Mouse (Mus musculus) urinary bladder, postnatal 25 days (tissue): Measurements from ENCODE around the gene Htra3.

ENCODE experiments used
- DNase-seq: peaks from one replicate; pipeline ENCODE4 v3.0.0; 2022; ENCODE audit warnings: low spot score

The Htra3 gene

GRCm38 (mm10) chr5:35679256-35680155, at the start of gene Htra3:
TSS of gene Htra3 (minus strand) at chr5:35679782.
- peak; percentile 48 for DNase-seq

- DNase-seq: no peak
Measured at GRCm38 (mm10) chr5:35728957-35729460, 49.4 kb upstream of the Htra3 start.

DNA sequence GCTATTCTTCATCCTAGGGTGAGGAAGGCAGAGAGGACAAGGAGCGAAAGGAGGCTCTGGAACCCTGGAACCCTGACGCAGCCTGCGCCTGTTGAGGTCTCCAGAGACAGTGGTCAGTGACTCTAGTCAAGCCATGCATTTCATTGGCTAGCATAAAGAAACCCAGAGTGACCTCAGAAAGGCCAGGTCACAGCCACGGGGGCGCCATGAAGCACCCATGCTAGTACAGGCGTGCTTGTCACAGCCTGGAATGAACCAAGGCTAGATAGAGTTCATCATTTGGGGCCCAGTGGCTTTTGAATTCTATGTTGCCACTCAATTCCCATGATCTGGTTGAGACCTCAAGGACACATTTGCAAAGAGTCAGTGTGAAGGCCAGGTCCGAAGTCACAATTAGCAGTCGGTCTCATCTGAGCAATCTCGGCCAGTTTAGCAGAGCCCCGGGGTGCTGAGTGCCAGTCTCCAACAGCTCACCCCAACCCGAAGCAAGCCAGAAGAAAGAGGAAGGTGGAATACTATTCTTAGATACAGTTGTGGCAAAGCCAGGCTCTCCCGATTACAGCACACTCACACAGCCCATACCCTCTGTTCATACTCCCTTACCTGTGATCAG, 48.9 kb upstream of the Htra3 start:
- DNase-seq: no peak

- DNase-seq: no peak
Measured at GRCm38 (mm10) chr5:35727447-35727846, 47.9 kb upstream of the Htra3 start.

- no peak for DNase-seq
Measured at GRCm38 (mm10) chr5:35725840-35726239, 46.3 kb upstream of the Htra3 start.

DNA sequence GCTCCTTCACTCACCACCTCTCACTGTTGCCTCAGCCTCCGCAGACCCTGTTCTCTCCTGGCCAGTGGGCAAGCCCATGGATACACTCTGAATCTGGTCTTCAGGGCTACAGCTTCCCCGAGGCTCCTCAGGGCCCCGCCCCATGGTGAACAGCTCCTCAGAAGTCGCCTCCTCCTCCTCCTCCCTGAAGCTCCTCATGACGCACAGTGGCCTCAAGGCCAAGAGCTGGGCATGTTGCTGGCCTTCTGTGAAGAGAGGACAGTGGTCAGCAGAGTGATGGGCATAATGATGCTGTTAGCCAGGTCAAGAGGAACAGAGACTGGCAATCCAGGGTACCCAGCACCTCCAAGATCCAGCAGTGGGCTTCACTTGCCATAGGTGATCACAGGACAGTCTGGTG, 44.3 kb upstream of the Htra3 start:
- no peak for DNase-seq

GRCm38 (mm10) chr5:35722654-35723053, 43.1 kb upstream of the Htra3 start:
- DNase-seq: no peak

DNA sequence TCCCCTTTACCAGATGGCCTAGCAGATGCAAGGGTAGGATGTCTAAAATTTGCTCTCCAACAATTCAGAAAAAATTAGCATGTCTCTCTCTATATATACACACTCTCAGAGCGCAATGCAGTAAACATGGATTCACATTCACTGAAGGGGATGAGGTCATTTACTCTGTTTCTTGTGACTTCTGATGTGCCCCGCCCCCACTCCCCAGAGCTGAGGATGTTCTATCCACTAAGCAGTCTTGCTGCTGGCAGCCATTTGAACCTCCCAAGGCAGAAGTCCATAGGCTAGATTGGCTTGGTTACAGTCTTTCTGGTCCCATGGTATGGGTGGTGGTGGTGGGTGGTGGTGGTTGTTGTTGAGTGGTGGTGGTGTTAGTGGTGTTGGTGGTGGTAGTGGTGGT, 42.4 kb upstream of the Htra3 start:
- no peak for DNase-seq

DNA sequence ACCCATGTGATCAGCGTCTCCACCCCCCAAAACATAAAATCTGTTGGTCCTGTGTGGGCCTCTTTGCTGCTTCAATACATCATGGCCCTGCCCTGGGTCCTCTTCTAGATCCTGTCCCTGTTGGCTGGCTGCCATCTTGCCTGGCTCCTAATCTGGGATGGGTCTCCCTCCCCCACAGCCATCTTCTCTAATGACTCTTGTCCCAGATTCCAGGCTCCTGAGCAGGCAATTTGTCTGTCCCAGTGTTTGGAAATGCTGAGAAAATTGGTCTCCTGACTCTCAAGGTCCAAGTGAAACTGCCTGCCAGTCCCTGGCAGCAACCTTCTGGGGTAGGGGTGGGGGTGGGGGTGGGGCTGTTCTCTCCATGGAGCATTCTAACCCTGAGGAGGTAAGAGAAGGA, 40.3 kb upstream of the Htra3 start:
- no peak for DNase-seq

DNA sequence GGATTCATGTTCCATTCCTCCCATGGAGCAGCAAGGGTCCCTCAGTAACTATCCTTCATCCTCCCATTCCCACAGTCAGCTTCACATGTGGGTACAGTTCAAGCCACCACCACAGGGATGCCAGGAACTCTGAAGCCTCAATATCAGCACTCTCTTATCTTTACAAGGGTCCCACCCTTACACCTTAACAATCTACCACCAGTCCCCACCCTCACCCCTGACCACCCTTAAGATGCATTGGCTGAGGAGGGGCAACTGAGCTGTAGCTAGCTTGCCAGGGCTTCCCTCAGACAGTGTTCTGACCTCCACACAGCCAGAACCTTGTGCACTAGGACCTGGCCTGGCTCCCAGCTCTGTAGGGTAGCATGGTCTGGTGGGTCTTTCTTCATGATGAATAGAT, 39.8 kb upstream of the Htra3 start:
- no peak for DNase-seq

DNA sequence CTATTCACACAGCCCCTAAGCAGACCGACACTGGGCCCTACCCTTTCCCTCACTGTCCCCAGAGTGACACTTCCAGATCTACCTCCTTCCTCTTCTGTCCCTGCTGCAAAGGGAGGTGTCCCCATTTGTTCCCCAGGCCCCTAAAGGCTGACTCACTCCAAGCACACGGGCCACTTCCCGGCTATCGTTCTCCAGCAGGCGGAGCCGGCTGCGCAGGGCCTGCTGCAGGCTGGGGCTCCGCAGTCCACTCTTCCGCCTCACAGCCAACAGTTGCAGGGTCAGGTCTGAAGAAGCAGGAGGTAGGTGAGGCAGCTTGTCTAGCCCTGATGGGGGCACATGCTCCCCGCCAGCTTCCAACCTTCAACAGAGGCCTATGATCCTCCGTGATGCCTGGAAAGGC, 39.2 kb upstream of the Htra3 start:
- no peak for DNase-seq

- DNase-seq: peak; percentile 46
Measured at GRCm38 (mm10) chr5:35717946-35718345, 38.4 kb upstream of the Htra3 start.

DNA sequence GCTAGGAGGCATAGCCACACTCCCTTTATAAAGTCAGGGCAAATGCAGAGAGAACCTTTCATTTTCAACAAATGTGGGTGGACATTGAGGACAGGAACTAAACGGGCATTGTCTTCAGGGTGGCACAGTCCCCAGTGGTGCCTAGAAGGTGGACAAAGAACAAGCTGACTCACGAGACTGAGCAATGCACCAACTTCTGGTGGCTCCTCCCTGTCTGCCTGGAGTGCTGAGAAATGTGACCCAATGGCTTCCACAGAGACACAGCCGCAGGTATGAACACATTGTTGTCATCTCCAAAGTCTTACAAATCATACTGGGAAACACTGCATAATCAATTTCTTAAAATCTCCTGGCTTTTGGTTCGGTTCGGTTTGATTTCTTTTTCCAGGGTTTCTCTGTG, 37.9 kb upstream of the Htra3 start:
- no peak for DNase-seq

DNA sequence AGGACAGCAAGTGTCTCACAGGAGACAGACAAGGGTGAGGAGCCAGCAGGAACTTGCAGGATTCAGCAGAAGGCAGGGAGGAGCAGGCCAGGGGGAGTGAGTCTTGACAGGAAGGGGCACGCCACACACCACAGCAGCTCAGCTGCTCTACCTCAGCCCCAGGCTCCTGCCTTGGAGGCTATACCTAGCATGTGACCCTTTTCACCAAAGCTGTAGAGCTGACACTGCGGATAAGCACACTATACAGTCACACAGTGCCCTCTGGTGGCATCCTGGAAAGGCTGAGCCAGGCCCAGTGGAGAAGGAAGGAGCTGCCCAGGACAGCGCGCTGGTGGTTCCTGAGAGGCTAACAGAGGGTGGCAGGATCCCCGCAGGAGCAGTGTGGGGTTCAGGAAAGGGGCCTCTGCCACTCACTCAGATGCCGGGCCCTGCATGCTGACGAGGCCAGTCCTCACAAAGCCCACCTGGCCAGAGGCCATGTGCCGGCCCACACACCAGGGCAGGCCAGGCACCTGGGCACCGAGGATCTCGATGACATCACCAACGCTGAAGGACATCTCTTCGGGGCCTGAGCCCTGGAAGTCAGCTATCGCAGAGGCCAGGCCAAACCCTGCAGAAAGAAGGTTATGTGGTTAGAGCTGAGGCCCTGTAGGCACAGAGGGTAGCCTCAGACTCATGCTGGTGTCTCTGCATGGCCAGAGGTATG, 34.2 kb upstream of the Htra3 start:
- DNase-seq: peak; percentile 63

- no peak for DNase-seq
Measured at GRCm38 (mm10) chr5:35712517-35712916, 32.9 kb upstream of the Htra3 start.

DNA sequence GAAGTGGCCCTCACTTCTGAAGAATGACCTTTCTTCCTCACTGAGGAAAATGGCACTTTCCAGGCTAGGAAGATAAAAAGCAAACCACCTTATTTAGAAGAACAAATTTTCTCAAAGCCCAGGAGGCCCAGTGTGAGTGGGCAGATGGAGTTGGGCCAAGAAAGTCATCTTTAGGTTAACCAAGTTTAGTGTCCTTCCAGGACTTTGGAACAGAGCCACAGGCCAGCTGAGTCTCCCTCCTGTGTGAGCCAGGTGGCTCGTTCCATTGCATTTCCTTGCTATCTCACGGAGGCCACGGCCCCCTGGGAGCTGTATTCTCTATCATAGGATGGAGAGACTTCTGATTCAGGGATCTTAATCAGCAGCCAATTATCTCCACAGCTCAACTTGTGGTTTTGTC, 31.3 kb upstream of the Htra3 start:
- DNase-seq: no peak

- DNase-seq: no peak
Measured at GRCm38 (mm10) chr5:35710481-35710880, 30.9 kb upstream of the Htra3 start.

DNA sequence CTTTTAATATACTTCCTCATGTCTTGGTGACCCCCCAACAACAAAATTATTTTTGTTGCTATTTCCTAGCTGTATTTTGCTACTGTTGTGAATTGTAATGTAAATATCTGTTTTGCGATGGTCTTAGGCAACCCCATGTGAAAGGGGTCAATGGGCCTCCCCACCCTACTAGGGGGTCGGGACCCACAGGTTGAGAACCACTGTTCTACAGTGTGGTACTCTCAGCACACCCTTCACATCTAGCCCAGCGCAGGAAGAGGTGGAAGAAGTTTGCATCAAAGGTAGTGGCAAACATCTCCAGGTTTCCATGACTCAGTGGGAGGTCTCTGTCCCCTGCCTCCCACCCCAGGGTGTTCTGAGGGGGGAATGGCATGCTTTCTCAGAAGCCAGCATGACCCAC, 25.8 kb upstream of the Htra3 start:
- no peak for DNase-seq

GRCm38 (mm10) chr5:35703814-35704213, 24.2 kb upstream of the Htra3 start:
- DNase-seq: no peak

DNA sequence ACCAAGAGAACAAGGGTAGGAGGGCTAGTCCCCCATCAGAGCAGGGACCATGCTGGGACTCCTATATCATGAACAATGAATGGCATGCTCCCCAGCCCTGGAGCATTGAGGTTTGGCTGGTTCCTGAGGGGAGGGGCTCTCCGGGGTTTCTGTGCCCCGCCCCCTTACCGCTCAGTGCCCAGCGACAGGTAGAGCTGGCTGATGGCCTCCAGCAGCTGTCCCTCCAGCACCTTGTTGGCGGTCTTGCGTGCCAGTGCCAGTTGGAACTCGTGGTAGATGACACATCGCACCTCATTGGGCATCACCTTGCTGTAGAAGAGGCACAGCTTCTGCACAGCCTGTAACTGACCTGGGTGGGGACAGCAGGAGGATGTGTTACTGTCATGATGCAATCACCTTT, 23.6 kb upstream of the Htra3 start:
- no peak for DNase-seq

DNA sequence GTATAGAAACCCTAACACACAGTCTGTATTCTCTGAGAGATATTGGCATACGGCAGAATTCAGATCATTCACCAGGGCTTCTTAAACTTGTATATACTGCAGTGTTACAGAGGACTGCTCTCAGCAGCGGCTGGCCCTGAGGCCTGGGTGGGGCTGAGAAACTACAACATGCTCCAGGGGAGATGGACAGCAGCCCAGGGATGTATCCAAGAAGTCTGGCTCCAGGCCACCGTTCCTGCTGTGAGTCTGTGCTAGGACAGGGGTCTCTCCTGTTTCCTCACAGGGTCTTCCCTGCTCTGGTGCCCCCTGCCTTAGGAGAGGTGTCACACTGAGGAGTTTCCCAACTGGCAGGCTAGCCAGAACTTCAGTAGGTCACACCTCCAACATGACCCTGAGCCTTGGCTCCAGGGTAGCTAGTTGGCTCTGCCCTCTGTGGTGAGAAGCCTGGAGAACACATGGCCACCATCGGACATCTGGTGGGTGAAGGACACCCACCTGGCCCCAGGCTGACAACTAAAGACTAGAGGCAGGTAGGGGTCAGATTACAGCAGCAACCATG, 23.1 kb upstream of the Htra3 start:
- no peak for DNase-seq

DNA sequence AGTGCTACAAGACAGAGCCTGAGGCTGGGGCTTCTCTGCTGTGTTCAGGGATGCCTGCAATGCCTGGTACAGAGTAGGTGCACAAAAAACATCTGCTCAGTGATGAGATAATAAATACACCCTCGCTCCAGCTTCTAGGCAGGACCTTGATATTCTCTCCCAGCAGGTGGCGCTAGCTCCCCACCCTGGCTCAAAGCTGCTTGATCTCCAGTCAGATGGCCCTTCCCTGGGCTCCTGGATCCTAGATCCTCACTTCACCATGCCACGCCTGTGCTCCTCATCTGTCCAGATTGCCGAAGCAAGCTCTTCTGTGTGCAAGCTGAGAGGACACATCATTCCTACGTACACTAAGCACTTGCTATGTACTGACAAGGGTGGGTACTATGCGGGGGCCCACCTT, 21.5 kb upstream of the Htra3 start:
- DNase-seq: peak; percentile 80

GRCm38 (mm10) chr5:35695815-35696214, 16.2 kb upstream of the Htra3 start:
- DNase-seq: no peak
